Mouse (Mus musculus) thymus, adult 18-20 months (tissue): ENCODE data around the gene Rbfox2.

ENCODE experiments used
- DNase-seq, 2 experiments: peaks; one replicate each; pipeline ENCODE4 v3.0.0; 2022; ENCODE audit warnings: mixed read lengths in 2 of 2

Rbfox2 gene

DNA sequence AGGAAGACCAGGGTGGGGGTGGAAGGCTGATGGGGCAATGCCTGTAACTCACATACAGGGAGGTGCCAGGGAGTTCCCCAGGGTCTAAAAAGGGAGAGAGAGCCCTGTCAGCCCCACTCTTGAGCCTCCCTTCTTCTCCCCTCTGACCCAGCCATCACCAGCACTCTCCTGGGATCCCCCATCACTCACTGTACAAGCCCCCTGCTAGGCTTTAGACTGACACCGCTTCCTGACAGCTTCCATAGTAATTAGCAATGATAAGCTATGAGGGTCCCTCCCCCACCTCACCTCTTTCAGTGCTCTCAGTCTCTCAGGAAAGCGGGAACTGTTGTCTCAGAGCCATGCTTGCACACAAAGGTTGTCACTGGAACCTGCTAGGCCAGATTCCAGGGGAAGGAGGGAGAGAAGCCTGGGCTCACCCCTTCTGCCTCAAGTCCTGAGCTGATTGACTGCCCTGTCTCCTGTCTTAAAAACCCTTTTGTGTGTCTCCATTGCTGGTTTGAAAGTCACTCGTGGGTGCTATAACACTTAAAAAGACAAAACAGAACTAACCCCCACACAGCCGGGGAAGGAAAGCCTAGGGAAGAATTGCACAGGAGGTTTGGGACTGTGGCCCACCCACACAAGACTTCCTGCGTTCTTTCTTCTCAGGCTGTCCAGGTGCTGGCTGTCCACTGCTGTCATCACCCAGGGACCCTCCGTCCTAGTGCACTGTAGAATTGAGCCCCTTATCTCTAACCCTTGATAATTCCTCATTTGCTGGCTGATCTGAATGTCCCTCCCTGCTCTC, 250.6 kb downstream of the Rbfox2 start:
- DNase-seq: no peak

DNA sequence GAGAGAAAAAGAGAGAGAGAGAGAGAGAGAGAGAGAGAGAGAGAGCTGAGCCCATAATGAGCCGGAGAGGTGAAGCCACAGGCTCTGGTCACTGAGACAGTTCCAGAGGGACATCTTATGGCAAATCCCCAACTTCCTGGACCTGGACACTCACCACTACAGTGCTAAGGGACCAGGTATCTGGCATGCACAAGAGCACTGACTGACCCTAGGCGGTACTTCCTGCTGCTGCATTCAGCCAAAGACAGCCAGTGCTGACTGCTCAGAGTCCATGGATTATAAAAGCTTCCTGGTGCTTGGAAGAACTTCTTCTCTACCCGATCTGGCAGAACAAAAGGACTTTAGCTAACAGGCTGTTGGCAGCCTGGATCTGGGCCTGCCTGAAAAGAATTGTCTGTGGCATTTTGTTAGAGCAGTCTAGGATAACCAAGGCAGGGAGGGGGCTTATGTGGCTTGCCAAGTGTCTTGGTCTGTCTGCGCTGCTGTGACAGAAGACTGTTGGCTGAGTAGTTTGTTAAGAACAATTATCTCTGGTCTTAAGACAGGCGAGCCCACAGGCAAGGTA, 252.1 kb downstream of the Rbfox2 start:
- no peak for DNase-seq

GRCm38 (mm10) chr15:77053021-77053420, 253.8 kb downstream of the Rbfox2 start:
- no peak for DNase-seq

DNA sequence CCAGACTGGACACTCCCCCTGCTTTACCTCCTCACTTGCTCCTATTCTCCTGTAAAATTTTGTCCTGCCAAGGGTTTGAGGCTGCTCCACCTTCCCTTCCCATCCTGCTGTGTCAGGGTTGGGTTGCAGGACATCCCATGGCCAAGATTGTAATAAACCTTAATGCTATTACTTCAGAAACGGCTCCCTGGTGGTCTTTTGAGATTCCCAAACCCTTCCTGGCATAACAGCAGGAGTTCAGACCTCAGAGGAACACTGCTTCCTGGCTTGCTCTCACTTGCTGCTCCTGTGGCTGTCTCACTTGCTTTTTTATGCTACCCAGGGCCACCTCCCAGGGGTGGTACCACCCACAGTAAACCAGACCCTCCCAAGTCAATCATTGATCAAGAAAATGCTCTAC, 254.6 kb downstream of the Rbfox2 start:
- no peak for DNase-seq

DNA sequence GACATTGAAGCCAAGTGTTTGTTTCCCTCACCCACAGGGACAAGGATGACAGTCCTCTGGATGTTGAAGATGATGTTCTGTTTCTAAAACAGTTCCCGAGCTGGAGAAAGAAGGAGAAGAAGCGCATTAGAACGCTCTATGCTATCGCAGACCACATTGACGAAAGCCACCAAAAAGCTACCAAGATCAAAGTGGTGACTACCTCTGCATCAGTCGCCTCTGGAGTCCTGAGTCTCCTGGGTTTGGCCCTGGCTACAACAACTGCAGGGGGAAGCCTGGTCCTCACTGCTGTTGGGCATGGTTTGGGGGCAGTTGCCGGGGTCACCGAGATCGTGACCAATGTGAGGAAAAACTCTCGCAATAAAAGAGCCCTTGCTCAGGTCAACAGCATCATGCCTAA, 256.2 kb downstream of the Rbfox2 start, which contains the start of gene Mb:
Gene Mb, minus strand, starts transcription at position 101 of the 400 bp plus-strand sequence.
- no peak for DNase-seq

DNA sequence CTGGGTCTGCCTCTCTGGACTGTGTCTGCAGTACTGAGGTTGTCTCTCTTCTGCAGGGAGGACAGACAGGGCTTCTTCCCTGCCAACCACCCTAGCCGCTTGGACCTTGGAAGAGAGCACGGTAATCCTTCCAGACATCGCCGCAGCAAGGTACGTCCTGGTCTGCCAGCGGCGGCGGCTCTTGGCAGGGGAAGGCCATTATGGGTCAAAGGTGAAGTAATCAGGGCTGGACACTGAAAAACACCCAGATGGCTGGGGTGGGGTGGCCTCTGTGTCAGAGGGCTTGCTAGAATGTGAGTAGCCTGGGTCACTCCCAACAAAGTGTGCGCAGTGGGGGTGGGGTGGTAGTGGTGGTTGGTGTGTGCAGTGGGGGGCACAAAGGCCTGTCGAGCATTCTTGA, 261.2 kb downstream of the Rbfox2 start:
- DNase-seq: no peak

DNA sequence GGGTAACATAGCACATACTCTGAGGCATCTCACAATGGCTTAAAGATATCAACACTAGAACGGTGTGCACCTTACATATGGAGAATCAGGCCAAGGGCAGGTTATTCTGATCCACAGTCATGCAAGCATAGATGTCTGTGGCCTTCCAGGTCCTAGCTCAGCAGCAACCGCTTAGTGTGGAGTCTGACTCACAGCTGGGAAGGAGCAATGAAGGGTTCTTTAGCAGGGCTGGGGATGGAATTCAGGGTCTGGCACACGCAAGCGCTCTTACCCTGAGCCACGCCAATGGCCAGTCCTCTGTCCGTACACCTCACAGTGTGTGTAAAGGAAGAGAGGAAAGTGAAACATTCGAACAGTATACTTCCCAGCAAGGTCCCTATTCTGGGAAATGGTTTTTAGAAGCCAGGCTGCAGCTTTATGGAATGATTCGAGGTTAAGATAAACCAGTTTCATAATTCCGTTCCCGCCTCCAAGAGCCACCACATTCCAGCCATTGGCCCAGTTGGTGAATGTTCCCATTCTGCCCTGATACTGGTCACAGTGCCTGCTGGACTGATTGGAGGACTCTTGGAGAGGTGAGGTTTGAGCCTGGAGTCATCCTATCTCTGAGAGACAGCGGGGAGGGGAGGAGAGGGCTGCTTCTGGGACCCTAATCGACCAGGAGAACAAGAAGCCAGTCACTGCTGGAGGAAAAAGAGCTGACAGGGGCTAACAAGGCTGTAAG, 262.0 kb downstream of the Rbfox2 start, which contains the start of gene Apol6:
Gene Apol6, plus strand, starts transcription at position 133 of the 724 bp plus-strand sequence.
- DNase-seq: no peak

- no peak for DNase-seq
Measured at GRCm38 (mm10) chr15:77040784-77041183, 266.0 kb downstream of the Rbfox2 start.

DNA sequence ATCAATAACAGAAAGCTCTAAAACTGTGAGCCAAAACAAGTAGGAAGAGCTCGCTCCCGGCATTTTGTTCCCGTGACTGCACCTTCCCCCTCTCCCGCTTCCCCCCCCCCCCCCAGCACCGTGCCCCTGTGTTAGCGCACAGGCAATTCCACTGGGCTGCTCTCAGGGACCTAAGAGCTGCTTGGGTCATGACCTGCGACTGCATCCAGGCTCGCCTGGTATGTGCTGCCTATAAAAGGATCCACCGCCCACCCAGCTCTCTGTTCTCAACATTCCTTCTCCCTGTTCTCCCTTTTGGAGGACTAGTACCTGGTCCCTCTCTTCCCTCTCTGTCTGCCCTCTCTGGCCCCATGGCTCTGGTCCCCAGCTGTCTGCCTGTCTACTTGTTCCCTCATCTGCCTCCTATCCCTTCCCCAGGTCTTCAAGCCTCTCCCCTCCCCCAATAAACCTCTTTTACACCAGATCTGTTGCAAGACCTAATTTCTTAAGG, 267.5 kb downstream of the Rbfox2 start:
- no peak for DNase-seq

- no peak for DNase-seq
Measured at GRCm38 (mm10) chr15:77037278-77038161, 269.3 kb downstream of the Rbfox2 start.

- no peak for DNase-seq
Measured at GRCm38 (mm10) chr15:77036989-77037277, 269.9 kb downstream of the Rbfox2 start.

DNA sequence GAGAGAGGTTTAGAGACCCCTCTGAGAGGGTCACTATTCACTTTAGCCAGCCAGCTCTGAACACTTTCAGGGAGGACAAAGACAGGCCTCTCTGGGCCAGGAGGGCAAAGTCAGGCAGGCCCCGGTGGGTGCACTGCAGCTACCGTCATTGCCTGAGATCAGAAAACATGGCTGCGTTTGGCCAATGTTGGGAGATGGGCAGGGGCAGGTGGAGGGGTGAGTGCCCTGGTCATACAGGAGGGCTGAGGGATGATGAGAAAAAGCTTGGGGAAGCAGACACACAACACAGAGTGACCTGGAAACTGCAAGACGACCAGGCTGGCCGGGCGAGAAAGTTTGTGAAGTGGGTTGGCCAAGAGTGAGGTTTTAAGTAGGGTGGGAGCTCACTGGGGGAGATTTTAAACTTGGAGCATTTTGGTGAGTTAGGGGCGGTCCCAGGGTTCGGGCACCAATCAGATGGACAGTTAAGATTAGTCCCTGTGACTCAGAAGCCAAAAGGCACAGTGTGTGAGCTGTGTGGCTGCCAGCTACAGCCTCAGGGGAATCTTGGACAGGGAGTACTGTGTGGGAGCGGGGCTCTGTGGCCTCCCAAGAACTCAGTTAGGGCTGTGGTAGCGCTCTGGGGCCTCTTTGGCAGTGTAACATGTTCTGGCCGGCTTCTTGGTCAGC, 270.4 kb downstream of the Rbfox2 start:
- DNase-seq: peak in 1 of 2 experiments; percentile 10

DNA sequence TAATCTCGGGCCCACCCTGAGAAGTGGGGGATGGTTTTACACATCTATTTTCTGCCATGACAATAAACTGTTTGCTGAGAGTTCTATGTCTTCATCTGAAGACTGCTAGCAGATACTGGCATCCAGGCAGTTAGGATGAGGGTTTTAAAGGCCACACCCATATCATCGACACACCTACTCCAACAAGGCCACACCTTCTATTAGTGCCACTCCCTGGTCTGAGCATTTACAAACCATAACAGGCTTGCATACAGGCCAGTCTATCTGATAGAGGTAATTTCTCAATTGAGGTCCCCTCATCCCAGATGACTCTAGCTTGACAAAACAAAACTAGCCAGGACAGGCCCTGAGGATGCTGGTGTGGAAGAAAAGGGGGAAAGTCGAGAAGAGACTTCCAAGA, 271.2 kb downstream of the Rbfox2 start:
- no peak for DNase-seq

- no peak for DNase-seq
Measured at GRCm38 (mm10) chr15:77034526-77034925, 272.3 kb downstream of the Rbfox2 start.

GRCm38 (mm10) chr15:77031271-77031670, 275.5 kb downstream of the Rbfox2 start:
- DNase-seq: no peak

- no peak for DNase-seq
Measured at GRCm38 (mm10) chr15:77029331-77029991, 277.3 kb downstream of the Rbfox2 start.
